Mouse (Mus musculus) myocyte (in vitro differentiated cells): ENCODE data around the gene Gng2. TPM values are rescaled to one million over a fixed set of nuclear protein-coding genes. Genes with fewer than 3 reads are reported as not detected.

ENCODE experiments used
- H3K27me3 ChIP-seq: one replicate; pipeline ENCODE4 v1.6.1; 2011; ENCODE audit not compliant: control insufficient read depth, insufficient read depth, insufficient read length
- H3K36me3 ChIP-seq: one replicate; pipeline ENCODE4 v1.6.1; 2011; ENCODE audit not compliant: control insufficient read depth, insufficient read depth
- H3K4me2 ChIP-seq: one replicate; pipeline ENCODE4 v1.6.1; 2011; ENCODE audit warnings: low read depth, control low read depth
- H3K4me3 ChIP-seq: one replicate; pipeline ENCODE4 v1.5.1; 2011; ENCODE audit warnings: mild to moderate bottlenecking, control low read depth, moderate library complexity
- H3K79me2 ChIP-seq: one replicate; pipeline ENCODE4 v1.6.1; 2011; ENCODE audit not compliant: control insufficient read depth, insufficient read depth
- H3ac ChIP-seq: one replicate; pipeline ENCODE4 v1.6.1; 2011; ENCODE audit not compliant: control insufficient read depth, insufficient read length
- CEBPB ChIP-seq: IDR thresholded peaks from 2 replicates; pipeline ENCODE4 v1.6.1; 2011; ENCODE audit warnings: mild to moderate bottlenecking, moderate library complexity; ENCODE audit not compliant: poor library complexity, insufficient read depth, severe bottlenecking
- E2F4 ChIP-seq: IDR thresholded peaks from one replicate; pipeline ENCODE4 v1.6.1; 2011; ENCODE audit warnings: mild to moderate bottlenecking, control low read depth, moderate library complexity; ENCODE audit not compliant: insufficient read depth
- MAX ChIP-seq: IDR thresholded peaks from one replicate; pipeline ENCODE4 v1.6.1; 2011; ENCODE audit warnings: low read depth, mild to moderate bottlenecking, control low read depth
- MYOD1 ChIP-seq, 3 experiments: IDR thresholded peaks; one replicate each; pipeline ENCODE4 v1.6.1; 2011; ENCODE audit warnings: control low read depth in 2 of 3, low read depth in 2 of 3, mild to moderate bottlenecking in 2 of 3, moderate library complexity in 1 of 3; ENCODE audit not compliant: insufficient read length in 2 of 3, control insufficient read depth in 1 of 3
- MYOG ChIP-seq, 3 experiments: IDR thresholded peaks; one replicate each; pipeline ENCODE4 v1.6.1; 2011; ENCODE audit warnings: control low read depth in 2 of 3, low read depth in 2 of 3, mild to moderate bottlenecking in 2 of 3; ENCODE audit not compliant: insufficient read length in 2 of 3, control insufficient read depth in 1 of 3, insufficient read depth in 1 of 3
- POLR2A ChIP-seq: IDR thresholded peaks from one replicate; pipeline ENCODE4 v1.6.1; 2011; ENCODE audit warnings: low read depth, mild to moderate bottlenecking, control low read depth, moderate library complexity; ENCODE audit not compliant: insufficient read length
- POLR2AphosphoS2 ChIP-seq: IDR thresholded peaks from one replicate; pipeline ENCODE4 v1.6.1; 2011; ENCODE audit warnings: low read depth, control low read depth; ENCODE audit not compliant: insufficient read length
- REST ChIP-seq: IDR thresholded peaks from one replicate; pipeline ENCODE4 v1.6.1; 2011; ENCODE audit warnings: mild to moderate bottlenecking, control low read depth, moderate library complexity; ENCODE audit not compliant: insufficient read depth, insufficient read length
- SRF ChIP-seq: IDR thresholded peaks from one replicate; pipeline ENCODE4 v1.6.1; 2011; ENCODE audit warnings: low read depth; ENCODE audit not compliant: control insufficient read depth, insufficient read length
- TCF12 ChIP-seq: IDR thresholded peaks from one replicate; pipeline ENCODE4 v1.6.1; 2011; ENCODE audit warnings: mild to moderate bottlenecking, control low read depth; ENCODE audit not compliant: poor library complexity, insufficient read depth, severe bottlenecking
- TCF3 ChIP-seq: IDR thresholded peaks from one replicate; pipeline ENCODE4 v1.6.1; 2011; ENCODE audit warnings: low read depth, control low read depth; ENCODE audit not compliant: insufficient read length
- USF1 ChIP-seq: IDR thresholded peaks from one replicate; pipeline ENCODE4 v1.6.1; 2011; ENCODE audit warnings: low read depth, mild to moderate bottlenecking, control low read depth, moderate library complexity
- polyA plus RNA-seq: library from polyadenylated mRNA; unstranded; fragments of >200 nt; fragmentation: generic; extraction: Trizol; gene quantifications from one replicate; pipeline ENCODE4 v1.2.1, GENCODE M21; 2012; ENCODE audit warnings: missing spikeins

Gng2 gene
- polyA plus RNA-seq, 1 experiment = 5.0 TPM

- Histone ChIP-seq H3K36me3 (no peaks in the 10 kb centered on the region), H3K79me2 (no peaks in the 10 kb centered on the region), H3ac (no peak overlapping the region), H3K27me3 (no peaks in the 10 kb centered on the region), H3K4me2 (no peak overlapping the region), H3K4me3 (no peak overlapping the region)
- TF ChIP-seq MYOD1 (IDR thresholded peaks at IDR 0.05; ENCODE audit: control insufficient read depth in 1 of 3, insufficient read length in 2 of 3, low read depth in 2 of 3) (no peak), E2F4 (no peak), MYOG (IDR thresholded peaks at IDR 0.05; ENCODE audit: control insufficient read depth in 1 of 3, insufficient read depth in 1 of 3, insufficient read length in 2 of 3, low read depth in 2 of 3) (no peak), USF1 (no peak), REST (no peak), CEBPB (no peak), SRF (no peak), TCF12 (no peak), TCF3 (no peak), MAX (no peak), POLR2A (no peak), POLR2AphosphoS2 (no peak)
These were observed 5.0 kb downstream of the Gng2 start for GRCm38 (mm10) chr14:19972316-19973029.

DNA sequence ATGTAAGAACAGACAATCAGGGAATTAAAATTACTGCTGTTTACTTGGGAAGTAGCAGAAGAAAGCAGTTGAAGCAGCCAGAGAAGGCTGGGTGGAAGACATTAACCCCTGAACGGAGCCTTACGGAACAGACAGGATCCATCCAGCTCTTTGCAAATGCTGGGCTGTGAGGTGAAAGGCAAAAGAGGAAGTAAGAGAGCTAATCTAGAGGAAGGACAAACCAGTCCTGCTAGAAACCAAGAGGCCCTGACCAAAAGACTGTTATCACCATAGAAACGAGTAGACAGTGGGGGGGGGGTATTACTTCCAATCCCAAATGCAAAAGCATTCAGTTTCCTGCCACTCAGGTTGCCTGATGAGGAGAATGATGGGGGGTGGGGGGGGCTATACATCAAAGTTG is 6.6 kb downstream of the Gng2 start:
- Histone ChIP-seq H3K36me3 (no peaks in the 10 kb centered on the region), H3ac (no peak overlapping the region), H3K4me2 (no peak overlapping the region), H3K4me3 (no peak overlapping the region), H3K27me3 (no peaks in the 10 kb centered on the region), H3K79me2 (no peaks in the 10 kb centered on the region)
- TF ChIP-seq POLR2AphosphoS2 (no peak), MYOG (IDR thresholded peaks at IDR 0.05; ENCODE audit: control insufficient read depth in 1 of 3, insufficient read depth in 1 of 3, insufficient read length in 2 of 3, low read depth in 2 of 3) (no peak), TCF3 (no peak), MAX (no peak), SRF (no peak), MYOD1 (IDR thresholded peaks at IDR 0.05; ENCODE audit: control insufficient read depth in 1 of 3, insufficient read length in 2 of 3, low read depth in 2 of 3) (no peak), USF1 (no peak), TCF12 (no peak), POLR2A (no peak), E2F4 (no peak), REST (no peak), CEBPB (no peak)

DNA sequence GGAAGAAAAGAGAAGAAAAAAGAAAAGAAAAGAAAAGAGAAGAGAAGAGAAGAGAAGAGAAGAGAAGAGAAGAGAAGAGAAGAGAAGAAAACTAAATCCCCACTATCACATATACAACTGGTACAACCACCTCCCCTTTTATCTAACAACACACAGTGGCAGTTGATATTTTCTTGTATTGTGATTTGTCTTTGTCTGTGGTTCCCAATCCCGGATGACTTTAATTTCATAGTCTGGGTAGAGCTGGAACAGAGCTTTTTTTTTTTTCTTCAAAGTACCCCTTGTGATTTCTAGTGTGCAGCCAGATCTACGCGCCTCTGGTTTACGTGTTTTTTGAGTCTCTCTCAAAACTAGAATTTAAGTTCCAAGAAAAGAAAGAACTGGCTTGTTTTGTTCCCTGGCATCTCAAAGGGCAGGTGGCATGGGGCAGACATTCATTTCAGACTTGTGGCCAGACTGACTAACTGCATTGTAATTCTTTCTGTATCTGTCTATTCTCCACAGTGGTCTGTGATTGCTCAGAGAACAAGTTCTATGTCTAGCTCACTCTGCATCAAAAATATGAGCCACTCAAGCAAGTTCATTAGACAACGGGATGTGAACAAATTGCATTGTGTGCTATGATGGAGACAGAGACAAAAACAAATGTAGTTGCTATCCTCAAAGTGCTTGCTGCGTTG is 7.2 kb downstream of the Gng2 start:
- no peak overlapping the region for H3K4me2 ChIP-seq
- no peaks in the 10 kb centered on the region for H3K36me3 ChIP-seq
- no peaks in the 10 kb centered on the region for H3K79me2 ChIP-seq
- TF ChIP-seq MAX (no peak), SRF (no peak), E2F4 (no peak), USF1 (no peak)
- no peak overlapping the region for H3ac ChIP-seq
- no peaks in the 10 kb centered on the region for H3K27me3 ChIP-seq
- H3K4me3 ChIP-seq = no peak overlapping the region

- Histone ChIP-seq H3K4me2 (no peak overlapping the region), H3K27me3 (no peaks in the 10 kb centered on the region), H3K79me2 (no peaks in the 10 kb centered on the region), H3K36me3 (no peaks in the 10 kb centered on the region), H3ac (no peak overlapping the region), H3K4me3 (no peak overlapping the region)
- no peak for TF ChIP-seq MAX
- no peak for TF ChIP-seq TCF3
- TF ChIP-seq POLR2A = no peak
- TF ChIP-seq E2F4 = no peak
- no peak for TF ChIP-seq POLR2AphosphoS2
- TF ChIP-seq MYOD1 (IDR thresholded peaks at IDR 0.05; ENCODE audit: control insufficient read depth in 1 of 3, insufficient read length in 2 of 3, low read depth in 2 of 3) = no peak
- no peak for TF ChIP-seq SRF
- no peak for TF ChIP-seq REST
- TF ChIP-seq USF1 = no peak
- TF ChIP-seq TCF12 = no peak
- no peak for TF ChIP-seq MYOG (IDR thresholded peaks at IDR 0.05; ENCODE audit: control insufficient read depth in 1 of 3, insufficient read depth in 1 of 3, insufficient read length in 2 of 3, low read depth in 2 of 3)
- no peak for TF ChIP-seq CEBPB
These were observed 7.9 kb downstream of the Gng2 start for GRCm38 (mm10) chr14:19969566-19969965.
